Comparison of ENCODE assay signal across 9 mouse cellular contexts in genomic region chr9:50604338-50604737, GRCm38 (mm10). TPM values are rescaled to one million over a fixed set of nuclear protein-coding genes. Genes with fewer than 3 reads are reported as not detected.
DNase-seq lines count a peak whose midpoint lies in the region; ATAC-seq and TF ChIP-seq lines count a peak whose summit lies in the region.
"Had no signal": no experiment of that assay in that cellular context is flagged by ENCODE, and none has a peak within 500 bp of the region (broad histone marks: within the 10 kb centered on the region; RNA-seq: fewer than 3 reads in every experiment).

No protein-coding gene starts in this region.

- H3K9me3 ChIP-seq in embryonic facial prominence, embryonic 11.5 days (replicated peaks; ENCODE audit: control insufficient read depth, low read length) = no peaks in the 10 kb centered on the region
- H3K9me3 ChIP-seq in limb, embryonic 10.5 days (replicated peaks) = no peaks in the 10 kb centered on the region
- no peaks in the 10 kb centered on the region for H3K9me3 ChIP-seq in neural tube, embryonic 14.5 days (ENCODE audit: control insufficient read depth, low read length)

- no peak for TF ChIP-seq CTCF in left cerebral cortex, adult 2 months (IDR thresholded peaks at IDR 0.05)

- H3K4me2 ChIP-seq in embryonic facial prominence, embryonic 11.5 days (ENCODE audit: low read depth, low read length) = peak overlapping the region; percentile 64
- peak overlapping the region; percentile 69 for H3K4me2 ChIP-seq in neural tube, embryonic 14.5 days (ENCODE audit: low read depth, low read length)

- H3K27me3 ChIP-seq in embryonic facial prominence, embryonic 11.5 days (ENCODE audit: control insufficient read depth, insufficient read depth, low read length) = no peaks in the 10 kb centered on the region
- H3K27me3 ChIP-seq in limb, embryonic 10.5 days (ENCODE audit: low read depth, poor library complexity, severe bottlenecking) = no peaks in the 10 kb centered on the region
- no peaks in the 10 kb centered on the region for H3K27me3 ChIP-seq in neural tube, embryonic 14.5 days (ENCODE audit: control insufficient read depth, insufficient read depth, low read length)

- no peaks in the 10 kb centered on the region; the same call in none of the 2 replicates for H3K36me3 ChIP-seq in embryonic facial prominence, embryonic 11.5 days (replicated peaks; ENCODE audit: control insufficient read depth, insufficient read depth, low read depth, low read length)
- H3K36me3 ChIP-seq in limb, embryonic 10.5 days = peaks cover 60% of the 10 kb centered on the region
- peaks cover 20% of the 10 kb centered on the region for H3K36me3 ChIP-seq in neural tube, embryonic 14.5 days (ENCODE audit: control insufficient read depth, insufficient read depth, low read length)

- WGBS in embryonic facial prominence, embryonic 11.5 days = 5% methylated on average over 6 of the region's 6 CpGs
- 3% methylated on average over 6 of the region's 6 CpGs for WGBS in limb, embryonic 10.5 days
- WGBS in neural tube, embryonic 14.5 days = 3% methylated on average over 6 of the region's 6 CpGs

- intact Hi-C loops in left cerebral cortex, adult 2 months (cut with DNase I) = no loop called here
- intact Hi-C loops in left cerebral cortex, postnatal 10 days (cut with DNase I) = no loop called here
- intact Hi-C loops in left cerebral cortex, postnatal 14 days (cut with DNase I) = no loop called here

- no peak for ATAC-seq in embryonic facial prominence, embryonic 11.5 days (replicated peaks; ENCODE audit: insufficient number of reproducible peaks, low FRiP score, low TSS enrichment, low read depth)
- ATAC-seq in neural tube, embryonic 14.5 days (ENCODE audit: low read depth) = no peak

- peak overlapping the region; percentile 94 for H3K27ac ChIP-seq in left cerebral cortex, adult 2 months
- H3K27ac ChIP-seq in embryonic facial prominence, embryonic 11.5 days (replicated peaks; ENCODE audit: low read depth, low read length) = peak overlapping the region; percentile 70
- peak overlapping the region; percentile 88 for H3K27ac ChIP-seq in limb, embryonic 10.5 days
- peak overlapping the region; percentile 75 for H3K27ac ChIP-seq in neural tube, embryonic 14.5 days (ENCODE audit: low read depth, low read length)

- H3K4me1 ChIP-seq in embryonic facial prominence, embryonic 11.5 days (ENCODE audit: control insufficient read depth, insufficient read depth, low read length) = peaks cover 3% of the 10 kb centered on the region; the same call in 1 of the 2 replicates
- H3K4me1 ChIP-seq in limb, embryonic 10.5 days = peaks cover 18% of the 10 kb centered on the region
- peaks cover 18% of the 10 kb centered on the region for H3K4me1 ChIP-seq in neural tube, embryonic 14.5 days (ENCODE audit: control insufficient read depth, insufficient read depth, low read length)

- no peak for DNase-seq in left cerebral cortex, adult 2 months (ENCODE audit: extremely low spot score in 1 of 2, low spot score in 2 of 2)
- DNase-seq in left cerebral cortex, postnatal 10 days (ENCODE audit: extremely low spot score in 1 of 2, low spot score in 2 of 2) = no peak
- DNase-seq in embryonic facial prominence, embryonic 11.5 days (ENCODE audit: low spot score) = peak; percentile 1
- DNase-seq in limb, embryonic 10.5 days (ENCODE audit: low spot score) = no peak
- DNase-seq in cerebellum, adult 18-20 months = no peak
- DNase-seq in retina, embryonic 14.5 days (ENCODE audit: low spot score) = no peak
- no peak for DNase-seq in left cerebral cortex, postnatal 14 days (ENCODE audit: low spot score in 2 of 2)

- H3K4me3 ChIP-seq in left cerebral cortex, adult 2 months = peak overlapping the region; percentile 81
- H3K4me3 ChIP-seq in embryonic facial prominence, embryonic 11.5 days (ENCODE audit: low read depth, low read length) = peak overlapping the region; percentile 87
- H3K4me3 ChIP-seq in limb, embryonic 10.5 days = peak overlapping the region; percentile 74
- peak overlapping the region; percentile 86 for H3K4me3 ChIP-seq in neural tube, embryonic 14.5 days (ENCODE audit: low read depth, low read length)

- H3K9ac ChIP-seq in embryonic facial prominence, embryonic 11.5 days (replicated peaks; ENCODE audit: low read length) = peak overlapping the region; percentile 85
- H3K9ac ChIP-seq in neural tube, embryonic 14.5 days (replicated peaks; ENCODE audit: low read depth, low read length) = peak overlapping the region; percentile 64

RNA-seq across cellular contexts. Expression of gene Timm8b, which starts 0.6 kb away (rescaled TPM):
- 100 to 1,000 TPM; 216 to 226 TPM for total RNA-seq in left cerebral cortex, adult 2 months (2021)
- 100 to 1,000 TPM; 215 to 230 TPM for total RNA-seq in left cerebral cortex, postnatal 10 days (2021)
- polyA plus RNA-seq in embryonic facial prominence, embryonic 11.5 days (2014; fragmentation: Nextera tagmentation; extraction: Ambion mirVana) = 301 and 326 TPM in 2 replicates
- 297 and 307 TPM in 2 replicates for polyA plus RNA-seq in limb, embryonic 10.5 days (2016; fragmentation: Nextera tagmentation; extraction: Ambion mirVana)
- 375 and 448 TPM in 2 replicates for polyA plus RNA-seq in neural tube, embryonic 14.5 days (2014; fragmentation: Nextera tagmentation; extraction: Ambion mirVana)
- total RNA-seq in left cerebral cortex, postnatal 14 days (2021) = 100 to 1,000 TPM; 230 to 244 TPM

RNA-seq across cellular contexts. Expression of gene Sdhd, which starts 0.7 kb away (rescaled TPM):
- 100 to 1,000 TPM in 1 of 2 experiments, 10 to 100 TPM in 1; 97.9 to 114 TPM for total RNA-seq in left cerebral cortex, adult 2 months (2021)
- 100 to 1,000 TPM; 145 to 154 TPM for total RNA-seq in left cerebral cortex, postnatal 10 days (2021)
- 302 and 308 TPM in 2 replicates for polyA plus RNA-seq in embryonic facial prominence, embryonic 11.5 days (2014; fragmentation: Nextera tagmentation; extraction: Ambion mirVana)
- polyA plus RNA-seq in limb, embryonic 10.5 days (2016; fragmentation: Nextera tagmentation; extraction: Ambion mirVana) = 337 and 352 TPM in 2 replicates
- 257 and 294 TPM in 2 replicates for polyA plus RNA-seq in neural tube, embryonic 14.5 days (2014; fragmentation: Nextera tagmentation; extraction: Ambion mirVana)
- 100 to 1,000 TPM; 124 to 129 TPM for total RNA-seq in left cerebral cortex, postnatal 14 days (2021)

RNA-seq across cellular contexts. Expression of gene Pih1d2, which starts 12.8 kb away (rescaled TPM):
- total RNA-seq in left cerebral cortex, adult 2 months (2021) = 1 to 10 TPM; 2.0 to 3.8 TPM
- total RNA-seq in left cerebral cortex, postnatal 10 days (2021) = 1 to 10 TPM; 1.4 to 2.1 TPM
- polyA plus RNA-seq in embryonic facial prominence, embryonic 11.5 days (2014; fragmentation: Nextera tagmentation; extraction: Ambion mirVana) = 3.1 and 5.3 TPM in 2 replicates
- 5.1 and 5.4 TPM in 2 replicates for polyA plus RNA-seq in limb, embryonic 10.5 days (2016; fragmentation: Nextera tagmentation; extraction: Ambion mirVana)
- polyA plus RNA-seq in neural tube, embryonic 14.5 days (2014; fragmentation: Nextera tagmentation; extraction: Ambion mirVana) = 4.4 and 5.5 TPM in 2 replicates
- total RNA-seq in left cerebral cortex, postnatal 14 days (2021) = 1 to 10 TPM; 2.1 to 3.2 TPM

RNA-seq across cellular contexts. Expression of gene Nkapd1, which starts 12.9 kb away (rescaled TPM):
- 10 to 100 TPM; 21.3 to 22.1 TPM for total RNA-seq in left cerebral cortex, adult 2 months (2021)
- total RNA-seq in left cerebral cortex, postnatal 10 days (2021) = 10 to 100 TPM; 28.9 to 30.3 TPM
- 30.8 and 35.3 TPM in 2 replicates for polyA plus RNA-seq in embryonic facial prominence, embryonic 11.5 days (2014; fragmentation: Nextera tagmentation; extraction: Ambion mirVana)
- 20.4 and 21.3 TPM in 2 replicates for polyA plus RNA-seq in limb, embryonic 10.5 days (2016; fragmentation: Nextera tagmentation; extraction: Ambion mirVana)
- polyA plus RNA-seq in neural tube, embryonic 14.5 days (2014; fragmentation: Nextera tagmentation; extraction: Ambion mirVana) = 21.9 and 24.5 TPM in 2 replicates
- 10 to 100 TPM; 29.2 to 30.0 TPM for total RNA-seq in left cerebral cortex, postnatal 14 days (2021)

RNA-seq across cellular contexts. Expression of gene Tex12, which starts 43.2 kb away (rescaled TPM):
- total RNA-seq in left cerebral cortex, adult 2 months (2021) = not detected
- not detected for total RNA-seq in left cerebral cortex, postnatal 10 days (2021)
- polyA plus RNA-seq in embryonic facial prominence, embryonic 11.5 days (2014; fragmentation: Nextera tagmentation; extraction: Ambion mirVana) = not detected in 2 replicates
- not detected in 2 replicates for polyA plus RNA-seq in limb, embryonic 10.5 days (2016; fragmentation: Nextera tagmentation; extraction: Ambion mirVana)
- 0.24 TPM in 1 of 2 replicates, not detected in the other for polyA plus RNA-seq in neural tube, embryonic 14.5 days (2014; fragmentation: Nextera tagmentation; extraction: Ambion mirVana)
- total RNA-seq in left cerebral cortex, postnatal 14 days (2021) = not detected
- total RNA-seq: left cerebral cortex, postnatal 4 days had no signal
